Mouse (Mus musculus) cerebellum, postnatal 10 days (tissue): ENCODE data around the gene Vwa2.

Experiments used
- DNase-seq, 2 experiments: peaks; one replicate each; pipeline ENCODE4 v3.0.0; 2021; ENCODE audit warnings: mixed read lengths in 2 of 2

Vwa2 gene

DNA sequence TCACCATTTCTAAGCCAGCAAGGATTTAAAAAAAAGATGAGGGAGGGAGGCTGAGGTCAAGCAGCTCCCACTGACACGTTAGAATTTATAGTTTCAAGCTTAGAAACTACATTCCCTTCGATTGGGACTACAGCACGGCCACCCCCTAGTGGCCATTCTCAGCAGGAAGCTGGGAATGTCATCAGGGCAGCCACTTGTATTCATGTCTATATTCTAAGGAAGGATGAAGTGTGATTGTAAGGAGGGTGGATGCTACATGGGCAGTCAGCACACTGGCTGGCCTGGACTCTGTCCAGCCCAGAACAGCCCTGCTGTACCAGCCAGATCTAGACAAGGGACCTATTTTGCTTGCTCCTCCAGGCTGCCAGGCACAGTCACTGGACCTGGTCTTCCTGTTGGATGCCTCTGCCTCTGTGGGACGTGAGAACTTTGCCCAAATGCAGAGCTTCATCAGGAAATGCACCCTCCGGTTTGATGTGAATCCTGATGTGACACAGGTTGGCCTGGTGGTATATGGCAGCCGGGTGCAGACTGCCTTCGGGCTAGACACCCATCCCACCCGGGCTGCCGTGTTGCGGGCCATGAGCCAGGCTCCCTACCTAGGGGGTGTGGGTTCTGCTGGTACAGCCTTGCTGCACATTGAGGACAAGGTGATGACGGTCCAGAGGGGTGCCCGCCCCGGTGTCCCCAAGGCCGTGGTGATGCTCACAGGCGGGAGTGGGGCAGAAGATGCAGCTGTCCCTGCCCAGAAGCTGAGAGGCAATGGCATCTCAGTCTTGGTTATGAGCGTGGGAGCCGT is 34.6 kb downstream of the Vwa2 start:
- peak; percentile 61 to 64 for DNase-seq

DNA sequence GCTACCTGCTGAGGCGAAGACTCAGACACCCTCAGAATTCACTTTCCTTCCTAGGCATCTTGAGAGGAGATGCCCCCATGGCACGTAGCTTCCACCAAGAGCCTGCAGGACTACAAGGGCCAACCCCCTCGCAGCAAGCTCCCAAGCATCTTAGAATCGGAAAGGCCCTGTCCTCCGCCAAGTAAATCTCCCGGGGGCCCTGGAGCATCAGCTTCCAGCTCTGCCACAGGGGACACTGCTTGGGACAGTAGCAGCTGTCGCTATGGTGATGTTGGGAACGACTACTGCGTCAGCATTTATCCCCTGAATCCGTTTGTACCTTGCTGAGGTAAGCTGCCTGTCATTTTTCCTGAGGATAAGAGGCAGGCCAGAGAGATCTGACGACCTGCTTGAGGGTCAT is 36.5 kb downstream of the Vwa2 start:
- no peak for DNase-seq

- no peak for DNase-seq
These were observed 39.7 kb downstream of the Vwa2 start for GRCm38 (mm10) chr19:56913761-56914160.

- DNase-seq, result no peak
These were observed 40.6 kb downstream of the Vwa2 start for GRCm38 (mm10) chr19:56914658-56915057.

DNA sequence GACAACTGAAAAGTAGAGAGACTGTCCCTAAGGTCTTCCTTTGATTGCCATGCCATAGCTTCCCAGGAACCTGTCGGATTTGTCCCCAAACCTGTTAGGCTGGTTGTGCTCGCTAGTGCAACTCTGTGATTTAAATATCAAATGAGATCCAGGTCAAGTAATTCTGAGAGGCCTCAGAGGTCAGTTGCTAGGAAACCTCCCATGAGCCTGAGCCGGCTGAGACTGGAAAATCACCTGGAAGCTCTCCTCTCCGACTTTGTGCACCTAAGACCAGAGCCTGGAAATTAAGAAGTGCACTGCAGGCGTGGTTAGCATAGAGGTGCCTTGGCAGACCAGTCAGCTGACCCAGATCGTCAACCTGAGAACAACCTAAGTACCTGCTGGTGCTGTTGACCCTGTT is 41.0 kb downstream of the Vwa2 start:
- DNase-seq, result no peak

GRCm38 (mm10) chr19:56919628-56920027 is 45.6 kb downstream of the Vwa2 start:
- DNase-seq, result peak; percentile 96 to 98

DNA sequence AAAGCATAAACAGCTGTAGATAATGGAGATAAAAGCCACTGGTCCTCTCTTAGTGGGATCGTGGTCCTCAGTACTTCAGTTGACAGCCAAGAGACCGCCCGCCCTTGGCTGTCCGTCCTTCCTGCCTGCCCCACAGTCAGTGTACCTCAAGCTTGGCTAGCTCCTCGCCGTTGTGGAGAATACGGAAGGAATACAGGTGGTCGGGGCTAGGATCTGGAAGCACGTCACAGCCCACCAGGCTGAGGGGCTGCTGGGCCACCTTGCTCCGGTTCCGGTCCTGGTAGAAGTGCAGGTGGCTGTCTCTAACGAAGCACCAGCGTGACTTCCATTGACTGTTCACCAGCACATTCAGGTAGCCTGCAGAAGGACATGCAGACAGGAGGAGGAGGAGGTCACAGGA is 46.2 kb downstream of the Vwa2 start:
- no peak for DNase-seq

DNA sequence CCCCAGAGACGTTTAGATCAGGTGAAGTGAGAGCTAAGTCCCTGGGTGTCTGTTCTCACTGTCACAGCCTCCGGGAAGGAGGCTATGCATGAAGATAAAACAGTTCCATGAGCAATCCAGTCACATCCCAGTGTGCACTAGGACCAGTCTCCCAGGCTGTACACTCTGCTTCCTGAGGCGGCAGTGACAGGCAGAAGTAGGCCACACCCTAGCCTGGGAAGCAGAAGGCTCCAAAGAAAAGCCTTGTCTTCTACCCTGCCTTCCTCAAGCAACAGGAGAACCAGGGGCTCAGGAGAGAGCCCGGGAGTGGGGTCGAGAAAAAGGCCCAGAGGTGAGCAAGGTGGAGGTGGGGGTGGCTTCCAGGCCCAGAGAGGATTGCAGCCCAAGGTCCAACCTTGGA is 47.7 kb downstream of the Vwa2 start:
- no peak for DNase-seq

GRCm38 (mm10) chr19:56929392-56929791 is 55.3 kb downstream of the Vwa2 start:
- DNase-seq, result no peak

GRCm38 (mm10) chr19:56930029-56930428 is 56.0 kb downstream of the Vwa2 start:
- peak; percentile 56 to 58 for DNase-seq

DNA sequence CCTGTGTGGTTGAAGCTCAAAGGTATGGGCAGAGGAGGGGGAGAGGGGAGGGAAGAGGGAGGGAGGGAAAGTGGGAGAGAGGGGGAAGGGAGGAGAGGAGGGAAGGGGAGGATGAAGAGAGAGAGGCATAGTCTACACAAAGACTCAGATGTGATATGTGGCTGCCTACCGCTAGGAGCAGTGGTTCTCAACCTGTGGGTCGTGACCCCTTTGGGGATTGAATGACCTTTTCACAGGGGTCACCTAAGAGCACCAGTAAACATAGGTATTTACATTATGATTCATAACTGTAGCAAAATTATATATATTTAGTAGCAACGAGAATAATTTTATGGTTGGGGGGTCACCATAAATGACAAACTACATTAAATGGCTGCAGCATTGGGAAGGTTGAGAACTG is 59.8 kb downstream of the Vwa2 start:
- no peak for DNase-seq

DNA sequence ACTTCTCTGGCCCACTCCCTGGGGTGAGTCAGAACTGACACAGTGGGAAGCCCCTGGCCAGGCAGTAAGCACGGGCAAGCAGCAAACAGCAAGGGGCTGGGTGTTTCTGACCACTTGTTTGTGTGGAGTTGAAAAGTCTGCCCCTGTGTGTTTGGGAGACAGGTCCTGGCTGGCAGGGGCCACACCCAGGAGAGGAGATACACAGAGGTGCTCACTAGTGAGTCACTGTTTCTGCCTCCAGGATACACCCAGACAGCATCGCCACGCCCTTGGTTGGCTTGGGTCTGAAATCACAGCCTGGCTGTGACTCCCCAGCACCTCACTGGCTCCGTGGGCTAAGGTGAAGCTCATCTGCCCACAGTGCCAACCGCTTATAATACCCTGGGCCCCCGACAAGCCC is 61.1 kb downstream of the Vwa2 start:
- DNase-seq, result no peak

- peak; percentile 63 to 76 for DNase-seq
These were observed 61.7 kb downstream of the Vwa2 start for GRCm38 (mm10) chr19:56935777-56936176.

GRCm38 (mm10) chr19:56936253-56936652 is 62.2 kb downstream of the Vwa2 start:
- DNase-seq, result peak; percentile 59 to 63

DNA sequence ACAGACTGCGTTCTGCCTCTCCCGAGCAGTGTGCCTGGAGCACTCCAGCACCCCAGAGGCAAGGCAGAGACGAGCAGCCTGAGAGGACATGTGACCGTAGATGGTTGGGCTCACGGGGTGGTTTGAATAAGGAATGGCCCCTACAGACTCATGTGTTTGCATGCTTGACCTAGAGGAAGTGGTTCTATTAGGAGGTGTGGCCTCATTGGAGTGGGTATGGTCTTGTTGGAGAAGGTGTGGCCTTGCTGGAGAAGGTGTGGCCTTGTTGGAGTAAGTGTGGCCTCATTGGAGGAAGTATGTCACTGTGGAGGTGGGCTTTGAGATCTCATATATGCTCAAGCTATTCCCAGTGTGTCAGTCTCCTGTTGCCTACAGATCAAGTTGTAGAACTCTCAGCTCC is 63.9 kb downstream of the Vwa2 start:
- DNase-seq, result no peak

DNA sequence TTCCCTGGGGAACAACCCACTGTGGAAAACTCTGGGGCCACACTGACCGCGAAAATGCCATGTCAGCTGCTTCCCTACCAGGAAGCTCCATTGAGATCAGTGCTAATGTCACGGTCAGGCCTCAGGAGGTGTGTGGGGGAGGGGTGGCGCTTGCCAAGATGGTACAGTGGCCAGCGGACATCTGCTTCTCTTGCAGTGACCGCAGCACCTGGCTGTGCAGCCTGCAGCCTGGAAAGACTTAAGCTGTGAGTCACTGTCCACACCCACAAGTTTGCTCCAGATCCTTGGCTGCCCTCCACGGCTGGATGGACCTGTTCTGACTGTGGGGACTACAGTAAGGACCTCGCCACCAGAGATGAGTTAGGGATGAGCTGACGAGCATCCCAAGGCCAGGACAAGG is 65.8 kb downstream of the Vwa2 start:
- peak; percentile 59 to 62 for DNase-seq

- DNase-seq, result peak; percentile 72 to 76
These were observed 66.5 kb downstream of the Vwa2 start for GRCm38 (mm10) chr19:56940507-56940906.

DNA sequence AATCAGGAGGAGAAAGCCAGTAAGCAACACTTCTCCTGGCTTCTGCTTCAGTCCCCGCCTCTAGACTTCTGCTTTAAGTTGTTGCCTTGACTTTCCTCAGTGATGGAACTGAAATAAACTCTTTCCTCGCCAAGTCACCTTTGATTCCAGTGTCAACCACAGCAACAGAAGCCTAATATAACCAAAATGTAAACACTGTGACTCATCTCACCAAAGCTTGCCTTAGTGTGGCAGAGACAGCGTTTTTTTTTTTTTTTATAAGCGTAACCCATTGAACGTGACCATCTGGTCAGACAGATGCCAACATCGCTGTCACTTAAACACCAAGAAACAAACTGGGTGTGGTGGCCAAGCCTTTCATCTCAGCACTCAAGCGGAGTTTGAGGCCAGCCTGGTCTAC is 68.2 kb downstream of the Vwa2 start:
- DNase-seq, result no peak

GRCm38 (mm10) chr19:56944211-56944610 is 70.2 kb downstream of the Vwa2 start:
- no peak for DNase-seq

- DNase-seq, result no peak
These were observed 70.8 kb downstream of the Vwa2 start for GRCm38 (mm10) chr19:56944826-56945225.

- no peak for DNase-seq
These were observed 71.6 kb downstream of the Vwa2 start for GRCm38 (mm10) chr19:56945621-56946020.

- peak; percentile 67 to 71 for DNase-seq
These were observed 72.2 kb downstream of the Vwa2 start for GRCm38 (mm10) chr19:56946277-56946676.

DNA sequence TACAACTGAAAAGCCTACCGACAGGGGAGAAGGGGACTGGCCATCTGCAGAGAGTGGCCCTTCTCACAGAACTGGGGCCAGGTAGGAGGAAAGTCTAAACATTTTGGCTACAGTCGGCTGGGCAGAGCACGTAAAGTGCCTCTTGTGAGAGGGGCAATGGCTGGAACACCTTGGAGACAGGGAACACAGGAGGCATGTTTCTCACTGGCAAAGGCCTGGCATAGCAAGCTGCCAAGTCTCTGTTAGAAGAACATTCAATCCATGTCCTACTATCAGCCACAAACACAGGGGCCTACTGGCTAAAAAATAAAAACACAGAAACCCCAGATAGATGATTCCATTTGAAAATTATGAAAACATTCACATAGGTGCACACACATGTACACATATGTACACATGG is 72.7 kb downstream of the Vwa2 start:
- peak; percentile 51 to 52 for DNase-seq

DNA sequence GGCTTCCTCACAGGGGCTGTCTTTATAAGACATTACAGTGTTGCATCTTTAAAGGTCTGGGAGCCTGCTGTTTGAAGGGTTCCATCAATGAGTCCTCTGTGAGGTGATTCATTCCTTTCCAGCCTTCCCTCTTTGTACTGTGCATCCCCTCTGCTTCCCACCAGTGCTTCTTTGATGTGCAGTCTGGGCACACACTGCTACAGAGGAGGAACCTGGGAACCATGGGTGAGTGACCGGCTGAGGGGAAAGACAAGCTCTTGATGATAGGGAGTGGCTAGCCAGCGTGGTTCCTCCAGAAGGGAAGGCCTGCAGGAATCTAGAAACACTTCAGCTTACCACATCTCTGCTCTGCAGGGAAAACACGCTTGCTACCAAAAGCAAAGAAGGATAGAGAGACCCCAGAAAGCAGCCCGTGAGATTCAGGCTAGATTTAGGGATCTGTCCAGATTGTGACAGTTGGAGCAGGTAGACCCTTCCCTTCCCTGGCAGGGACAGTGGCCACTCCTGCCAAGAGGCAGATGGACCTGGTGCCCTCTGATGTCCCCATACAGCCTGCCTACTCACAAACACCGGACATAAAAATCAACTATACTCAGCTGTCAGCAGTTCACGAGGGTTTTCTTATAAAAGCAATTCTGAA is 74.0 kb downstream of the Vwa2 start:
- DNase-seq, result peak; percentile 90 to 93

DNA sequence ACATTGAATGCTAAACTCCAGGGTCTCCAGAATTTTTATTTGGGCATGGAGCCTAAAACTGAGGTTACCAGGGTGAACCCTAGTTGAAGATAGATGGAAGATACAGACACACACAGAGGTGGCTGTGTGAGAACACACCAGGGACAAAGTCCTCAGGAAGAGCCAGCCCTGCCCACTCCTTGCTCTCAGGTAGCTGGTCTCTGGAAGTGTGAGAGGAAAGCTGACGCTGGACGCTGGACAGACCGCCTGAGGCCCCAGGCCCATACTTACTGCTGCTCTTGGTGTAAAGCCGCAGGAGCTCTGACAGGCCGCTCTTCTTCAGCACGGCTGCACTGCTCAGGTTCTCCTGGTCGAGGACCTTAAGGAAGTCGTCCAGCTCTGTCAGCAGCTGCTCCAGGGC is 75.8 kb downstream of the Vwa2 start:
- no peak for DNase-seq
